Mouse (Mus musculus) layer of hippocampus, adult 2 months (tissue): Measurements from ENCODE around the gene Fancd2. TPM values are rescaled to one million over a fixed set of nuclear protein-coding genes. Genes with fewer than 3 reads are reported as not detected.

Source experiments
- DNase-seq, 2 experiments: peaks; one replicate each; pipeline ENCODE4 v3.0.0; 2022; ENCODE audit warnings: low spot score in 2 of 2
- H3K27ac ChIP-seq: fragments of 200-600 bp; 2 replicates; pipeline ENCODE4 v1.8.1; 2022
- H3K4me3 ChIP-seq: fragments of 200-600 bp; 2 replicates; pipeline ENCODE4 v1.8.1; 2022; ENCODE audit warnings: mild to moderate bottlenecking
- CTCF ChIP-seq: fragments of 200-600 bp; conservative IDR thresholded peaks from 2 replicates; pipeline ENCODE4 v1.8.1; 2022; ENCODE audit warnings: antibody characterized with exemption, mild to moderate bottlenecking, moderate library complexity
- microRNA-seq, 2 experiments: library from miRNA; unstranded; fragments of <30 nt; microRNA quantifications; one replicate each; pipeline ENCODE4 v1.2.0; 2021
- total RNA-seq, 2 experiments: library from RNA; stranded (reverse); gene quantifications; 2 replicates each; pipeline ENCODE4 v1.2.3; 2021

Fancd2 gene
- total RNA-seq, 2 experiments from 2014 or later = 2.4 to 3.8 TPM

- no peak for TF ChIP-seq CTCF
- Histone ChIP-seq H3K4me3 (no peak overlapping the region), H3K27ac (no peak overlapping the region)
- no peak for DNase-seq
Measured at GRCm38 (mm10) chr6:113632863-113633262, 101.4 kb downstream of the Fancd2 start.

- H3K27ac ChIP-seq = peak within 1 kb of the TSS; percentile 91
- peak within 1 kb of the TSS; percentile 86 for H3K4me3 ChIP-seq
- DNase-seq = peak; percentile 91 to 92
- peak; percentile 100 for TF ChIP-seq CTCF
Measured at GRCm38 (mm10) chr6:113638302-113639040, 107.0 kb downstream of the Fancd2 start, which contains the start of gene Irak2. Gene Irak2, plus strand, starts transcription at chr6:113638467.

GRCm38 (mm10) chr6:113639201-113639600 lies 107.7 kb downstream of the Fancd2 start:
- DNase-seq = no peak
- TF ChIP-seq CTCF = no peak
- peak overlapping the region; percentile 86 for H3K4me3 ChIP-seq
- peak overlapping the region; percentile 91; the same call in 1 of the 2 replicates for H3K27ac ChIP-seq

- H3K4me3 ChIP-seq = no peak overlapping the region
- TF ChIP-seq CTCF = no peak
- DNase-seq = no peak
- H3K27ac ChIP-seq = peak overlapping the region; percentile 36; the same call in 1 of the 2 replicates
Measured at GRCm38 (mm10) chr6:113642605-113643004, 111.1 kb downstream of the Fancd2 start.

GRCm38 (mm10) chr6:113643021-113643420 lies 111.5 kb downstream of the Fancd2 start:
- no peak overlapping the region for H3K4me3 ChIP-seq
- DNase-seq = no peak
- TF ChIP-seq CTCF = no peak
- peak overlapping the region; percentile 36; the same call in 1 of the 2 replicates for H3K27ac ChIP-seq

- H3K27ac ChIP-seq = peak overlapping the region; percentile 83
- no peak overlapping the region for H3K4me3 ChIP-seq
- TF ChIP-seq CTCF = no peak
- no peak for DNase-seq
Measured at GRCm38 (mm10) chr6:113643967-113644366, 112.5 kb downstream of the Fancd2 start.

GRCm38 (mm10) chr6:113644808-113645207 lies 113.3 kb downstream of the Fancd2 start:
- no peak for TF ChIP-seq CTCF
- Histone ChIP-seq H3K27ac (peak overlapping the region; percentile 83), H3K4me3 (no peak overlapping the region; the same call in 1 of the 2 replicates)
- no peak for DNase-seq

Small RNAs within 50 kb of the gene (microRNA-seq; reads per million reads assigned to microRNA genes)
- 0 reads per million in 2 experiments for gene Gm23365

Other genes with a start within 250 kb of the Fancd2 start
- gene Cpne9, start 249.4 kb upstream of the Fancd2 start, total RNA-seq = 10 to 100 TPM; 24.0 to 24.7 TPM
- 10 to 100 TPM; 41.0 to 43.8 TPM for gene Brpf1, start 224.5 kb upstream of the Fancd2 start, total RNA-seq
- gene Ogg1, start 204.7 kb upstream of the Fancd2 start, total RNA-seq = 10 to 100 TPM in 1 of 2 experiments, 1 to 10 TPM in 1; 9.1 to 10.6 TPM
- gene Camk1, start 187.7 kb upstream of the Fancd2 start, total RNA-seq = 10 to 100 TPM; 45.4 to 52.0 TPM
- gene Tada3, start 153.8 kb upstream of the Fancd2 start, total RNA-seq = 10 to 100 TPM; 50.5 to 53.5 TPM
- gene Arpc4, start 153.6 kb upstream of the Fancd2 start, total RNA-seq = 100 to 1,000 TPM; 308 to 330 TPM
- 10 to 100 TPM; 15.5 to 23.2 TPM for gene Ttll3, start 142.4 kb upstream of the Fancd2 start, total RNA-seq
- 10 to 100 TPM; 40.2 to 44.4 TPM for gene Rpusd3, start 112.3 kb upstream of the Fancd2 start, total RNA-seq
- gene Cidec, start 95.9 kb upstream of the Fancd2 start, total RNA-seq = not detected
- gene Jagn1, start 89.1 kb upstream of the Fancd2 start, total RNA-seq = 10 to 100 TPM; 41.9 to 42.3 TPM
- under 1 TPM; 0.22 to 0.46 TPM for gene Il17re, start 73.2 kb upstream of the Fancd2 start, total RNA-seq
- 1 to 10 TPM; 4.7 to 6.3 TPM for gene Il17rc, start 60.3 kb upstream of the Fancd2 start, total RNA-seq
- gene Creld1, start 48.4 kb upstream of the Fancd2 start, total RNA-seq = 100 to 1,000 TPM; 105 to 120 TPM
- 10 to 100 TPM; 53.9 to 59.1 TPM for gene Prrt3, start 29.8 kb upstream of the Fancd2 start, total RNA-seq
- gene Emc3, start within 50 bp of the Fancd2 start, total RNA-seq = 10 to 100 TPM; 73.4 to 76.3 TPM
- gene Fancd2os, start 69.0 kb downstream of the Fancd2 start, total RNA-seq = under 1 TPM; 0.33 to 0.86 TPM
- 100 to 1,000 TPM; 211 to 234 TPM for gene Brk1, start 73.1 kb downstream of the Fancd2 start, total RNA-seq
- 10 to 100 TPM; 44.3 to 44.9 TPM for gene Vhl, start 92.3 kb downstream of the Fancd2 start, total RNA-seq
- gene Irak2, start 106.8 kb downstream of the Fancd2 start, total RNA-seq = 10 to 100 TPM; 16.6 to 18.8 TPM
- gene Tatdn2, start 165.4 kb downstream of the Fancd2 start, total RNA-seq = 10 to 100 TPM; 60.4 to 67.8 TPM
- not detected for gene Ghrl, start 188.2 kb downstream of the Fancd2 start, total RNA-seq
- 10 to 100 TPM; 73.4 to 77.3 TPM for gene Sec13, start 209.1 kb downstream of the Fancd2 start, total RNA-seq